Mouse (Mus musculus) hematopoietic stem cell, adult 5-6 weeks (primary cell): ENCODE data around the gene Defb48. TPM values are rescaled to one million over a fixed set of nuclear protein-coding genes. Genes with fewer than 3 reads are reported as not detected.

Source experiments
- ATAC-seq, 2 experiments: fragments of 125-278 bp in 1 of 2; replicated peaks in 1 of 2; 2 replicates each; pipeline ENCODE4 v1.8.0; 2016 to 2017; ENCODE audit warnings: inconsistent platforms in 2 of 2, mild to moderate bottlenecking in 2 of 2, moderate number of reproducible peaks in 2 of 2, low read depth in 1 of 2, moderate TSS enrichment in 1 of 2; ENCODE audit not compliant: low FRiP score in 2 of 2, poor library complexity in 2 of 2, severe bottlenecking in 2 of 2, insufficient read depth in 1 of 2, low TSS enrichment in 1 of 2
- total RNA-seq: library from RNA; stranded (forward); fragments of 172-1452, 232-1000 nt; gene quantifications from 2 replicates; pipeline ENCODE4 v1.2.3, GENCODE M21; 2017

Gene Defb48
- total RNA-seq = not detected in 2 replicates

- ATAC-seq = no peak
These were observed at the start of gene Defb48 for GRCm38 (mm10) chr14:62984410-62984809. Gene Defb48, minus strand, starts transcription at chr14:62984510.

DNA sequence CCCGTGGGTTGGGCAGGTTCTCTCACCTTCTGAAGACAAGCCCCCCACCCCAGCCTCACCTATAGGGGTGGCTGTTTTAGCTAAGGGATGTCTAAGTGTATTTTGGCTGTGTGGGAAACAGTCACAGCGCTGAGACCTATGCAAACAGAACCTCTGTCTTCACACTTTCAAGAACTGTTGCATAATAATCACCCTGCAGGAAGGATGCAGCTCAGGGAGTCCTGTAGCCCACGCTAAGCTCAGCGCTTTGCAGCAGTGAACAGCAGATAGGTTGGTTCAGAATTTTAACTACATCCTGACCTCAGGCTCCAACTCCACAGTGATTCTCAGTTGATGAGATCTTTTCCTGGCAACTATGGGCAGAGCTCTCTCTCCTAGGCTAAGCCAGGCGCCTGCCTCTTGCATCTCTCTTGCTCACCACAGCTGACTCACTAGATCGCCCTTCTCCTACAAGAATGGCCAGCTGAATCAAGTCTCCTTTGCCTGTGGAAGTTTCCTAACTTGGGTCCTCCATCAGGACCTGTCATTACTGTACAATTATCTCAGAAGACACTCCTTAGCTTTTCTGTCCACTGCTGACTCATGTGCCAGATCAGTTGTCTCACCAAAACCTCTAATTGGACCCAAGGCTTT is 36.3 kb upstream of the Defb48 start:
- ATAC-seq = no peak

- ATAC-seq = no peak
These were observed 30.4 kb upstream of the Defb48 start for GRCm38 (mm10) chr14:63014667-63015066.

DNA sequence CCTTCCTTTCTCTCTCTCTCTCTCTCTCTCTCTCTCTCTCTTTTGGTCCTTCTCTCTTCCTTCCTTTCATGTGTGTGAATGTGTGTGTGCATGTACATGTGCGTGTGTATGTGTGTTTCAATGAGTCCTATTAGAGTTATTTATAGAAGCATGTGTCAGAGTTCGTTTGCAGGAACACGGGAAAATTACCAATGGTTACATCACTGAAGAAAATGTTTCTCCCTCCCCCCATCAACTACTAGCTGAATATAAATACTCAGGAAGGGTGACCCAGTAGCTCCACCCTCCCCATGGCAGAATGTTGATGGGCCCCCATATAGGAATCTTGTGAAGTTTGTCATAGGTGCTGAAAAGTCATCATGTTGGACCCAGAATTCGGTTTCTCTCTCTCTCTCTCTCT is 28.8 kb upstream of the Defb48 start:
- ATAC-seq = no peak

DNA sequence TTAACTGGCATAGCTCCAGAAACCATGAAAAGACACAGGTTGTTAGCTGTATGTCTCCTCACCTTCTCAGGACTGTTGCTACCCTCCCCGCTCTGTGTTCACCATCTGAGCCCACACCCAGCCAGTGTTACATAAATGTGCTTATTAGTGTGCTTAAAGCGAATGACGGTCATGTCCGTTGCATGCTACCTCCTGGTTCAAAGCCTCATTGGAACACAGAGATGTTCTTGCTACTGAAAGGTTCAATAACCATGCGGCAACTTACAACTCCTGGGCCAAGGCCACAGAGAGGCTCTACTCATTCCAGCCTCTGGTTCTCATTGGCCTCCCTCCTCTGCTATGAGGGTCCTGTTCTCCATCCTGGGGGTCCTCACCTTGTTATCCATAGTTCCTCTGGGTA is 27.2 kb upstream of the Defb48 start, which contains the start of gene Defb43:
Defb43 (plus strand) TSS at position 301 of the 400 bp plus-strand sequence.
- ATAC-seq = no peak

- no peak for ATAC-seq
These were observed 18.3 kb upstream of the Defb48 start for GRCm38 (mm10) chr14:63002588-63002987.

- ATAC-seq = peak; percentile 92 to 93
These were observed 14.7 kb upstream of the Defb48 start for GRCm38 (mm10) chr14:62998977-62999376.

DNA sequence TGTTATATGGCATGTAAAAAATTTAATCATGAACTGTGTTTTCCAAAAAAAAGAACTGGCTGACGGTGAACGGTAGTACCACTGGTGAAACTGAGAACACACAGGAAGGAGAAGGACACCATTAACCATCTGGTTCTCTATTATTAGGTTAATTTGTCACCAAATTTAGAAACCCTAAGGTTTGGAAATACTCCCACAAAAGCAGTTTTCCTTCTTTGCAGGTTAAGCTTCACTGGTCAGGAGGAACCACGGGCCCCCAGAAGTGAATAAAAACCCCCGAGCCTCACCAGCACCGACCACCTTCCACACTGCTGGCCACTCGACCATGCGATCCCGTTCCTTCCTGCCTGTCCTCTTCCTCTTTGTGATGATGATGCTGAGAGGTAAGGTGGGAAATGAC is 13.5 kb upstream of the Defb48 start, which contains the start of gene Defb47:
Defb47 (plus strand) TSS at position 301 of the 400 bp plus-strand sequence.
- ATAC-seq = no peak

DNA sequence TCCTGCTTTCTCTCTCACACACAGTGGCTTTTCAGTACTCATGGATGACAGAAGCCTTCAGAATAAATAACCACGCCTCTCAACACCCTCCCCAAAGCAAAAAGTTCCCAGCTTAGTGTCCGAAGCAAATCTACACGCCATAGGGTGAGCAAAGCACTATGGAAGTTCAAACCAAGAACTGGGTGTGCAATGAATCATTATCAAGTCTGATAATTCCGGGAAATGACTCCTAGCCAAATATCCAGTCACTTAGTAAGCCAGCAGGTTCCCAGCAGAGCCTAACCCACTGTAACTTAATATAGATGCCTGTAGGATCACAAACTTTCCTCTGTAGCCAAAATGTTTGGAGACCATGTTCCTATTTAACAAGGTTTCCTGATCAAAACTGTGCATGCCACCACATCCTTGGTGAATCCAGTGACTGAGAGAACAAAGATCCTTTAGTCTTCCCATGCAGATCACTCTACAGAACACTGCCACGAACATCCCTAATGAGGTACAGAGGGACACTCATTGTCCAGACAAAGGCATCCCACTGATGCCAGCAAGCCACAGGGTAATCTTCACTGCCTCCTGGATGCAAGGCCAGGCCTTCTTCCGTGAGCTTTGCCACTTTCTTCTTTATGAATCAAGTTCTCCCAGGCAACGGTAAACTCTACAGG is 7.7 kb upstream of the Defb48 start:
- no peak for ATAC-seq

DNA sequence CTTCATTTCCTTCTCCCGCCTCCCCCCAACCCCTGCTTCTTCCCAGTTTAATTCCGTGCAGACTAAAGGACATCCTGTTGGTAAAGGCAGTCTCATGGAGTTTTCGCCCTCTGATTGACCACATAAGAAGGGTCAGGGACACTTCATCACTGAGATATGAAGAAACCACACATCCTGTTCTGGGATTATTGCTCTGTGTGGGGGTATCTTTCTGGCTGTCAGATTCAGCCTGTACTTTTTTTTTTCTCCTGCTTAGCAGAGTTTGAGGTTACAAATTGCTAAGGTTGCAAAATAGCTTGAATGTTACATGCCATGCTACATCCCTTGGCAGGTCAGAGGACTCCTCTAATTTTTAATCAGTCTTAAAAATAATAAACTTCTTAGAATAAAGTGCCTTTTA is 7.0 kb upstream of the Defb48 start:
- ATAC-seq = no peak

DNA sequence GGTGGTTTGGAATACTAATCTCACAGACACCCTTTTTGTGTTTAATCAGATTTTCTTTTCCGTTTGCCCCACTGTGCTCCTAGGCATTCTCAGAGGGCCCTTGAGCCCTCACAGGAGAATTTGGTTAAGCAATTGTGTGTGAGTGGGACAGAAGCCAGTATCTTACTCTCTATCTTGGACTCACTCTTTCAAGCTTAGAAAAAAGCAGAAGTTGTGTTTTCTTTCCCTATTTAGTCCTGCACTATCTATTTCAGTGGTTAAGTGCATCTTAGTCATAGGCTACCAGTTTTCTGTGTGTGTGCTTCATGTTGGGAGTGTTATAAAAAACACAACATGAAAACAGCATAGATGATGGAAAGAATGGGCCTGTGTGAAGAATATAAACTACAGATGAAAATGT is 4.5 kb downstream of the Defb48 start:
- ATAC-seq = 0 out of 4 replicates have a peak, but pooled peaks of 1 of the 2 experiments have one; percentile 32

DNA sequence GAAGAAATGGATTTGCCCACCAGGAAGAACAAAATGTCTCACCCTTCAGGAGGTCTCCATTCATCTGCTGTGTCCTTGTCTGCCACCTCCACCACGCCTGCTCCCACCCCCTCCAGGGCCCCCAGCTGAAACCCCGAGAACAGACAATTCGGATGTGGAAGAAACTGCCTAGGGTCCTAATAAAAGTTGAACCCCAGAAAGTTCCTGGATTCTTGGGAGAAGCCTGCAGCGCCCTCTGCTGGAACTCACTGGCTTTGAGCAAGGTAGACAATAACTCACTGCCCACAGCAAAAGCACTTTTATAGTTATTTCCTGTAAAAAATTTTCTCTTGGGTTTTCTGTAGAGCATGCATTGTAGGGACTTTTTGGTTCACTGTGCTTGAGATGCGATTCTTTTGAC is 9.3 kb downstream of the Defb48 start:
- ATAC-seq = no peak

DNA sequence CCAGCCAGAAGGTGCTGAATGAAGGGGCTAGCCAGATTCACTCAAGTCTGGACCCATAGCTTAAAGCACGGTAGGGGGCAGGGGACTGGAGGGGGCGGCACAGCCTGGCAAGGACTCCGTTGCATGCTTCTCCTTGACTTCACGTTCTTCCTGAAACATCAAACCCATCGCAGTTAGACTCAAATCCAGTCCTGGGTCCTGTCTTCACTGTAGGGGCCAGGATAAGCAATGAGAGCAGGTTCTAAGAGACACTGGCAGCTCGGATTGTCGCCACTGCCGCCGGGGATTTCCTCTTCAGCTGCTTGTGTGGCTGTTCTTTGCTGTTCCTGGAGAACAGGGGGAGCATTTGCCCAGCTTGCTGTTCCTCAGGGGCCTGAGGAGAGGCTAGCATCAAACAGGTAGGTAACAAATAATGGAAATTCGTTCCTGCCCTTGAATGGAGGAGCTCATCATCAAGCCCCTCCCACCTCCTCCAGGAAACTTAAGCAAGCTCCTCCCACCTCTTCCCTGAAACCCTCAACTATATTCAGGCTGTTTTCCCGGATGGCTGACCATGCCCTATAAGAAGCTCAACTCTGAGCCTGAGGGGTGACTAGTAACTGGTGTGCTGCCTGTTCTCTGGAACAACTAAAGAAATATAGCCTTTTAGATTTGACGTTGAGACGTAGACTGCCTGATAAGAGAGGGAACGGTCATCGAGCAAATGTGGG is 18.3 kb downstream of the Defb48 start:
- ATAC-seq = no peak

DNA sequence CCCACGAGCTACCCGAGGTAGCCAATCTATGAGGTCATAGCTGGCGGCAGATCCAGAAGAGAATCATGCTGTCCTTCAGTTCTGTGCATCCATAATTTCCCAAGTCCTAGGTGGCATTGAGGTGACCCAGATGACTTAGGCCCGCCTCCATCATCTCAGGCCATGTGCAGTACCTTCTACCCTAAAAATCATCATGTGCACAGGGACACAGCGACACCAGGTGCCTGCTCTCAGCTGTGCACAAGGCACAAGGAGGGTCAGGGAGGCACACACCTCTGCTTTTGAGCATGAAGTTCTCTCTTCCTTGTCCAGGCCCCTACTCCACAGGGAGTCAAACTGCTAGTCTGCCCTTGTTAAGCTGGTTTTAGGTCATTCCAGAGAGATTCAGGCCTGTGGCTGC is 19.0 kb downstream of the Defb48 start:
- peak in 1 of 2 experiments; percentile 25; a peak in 1 of 4 replicates for ATAC-seq

- peak in 1 of 2 experiments; percentile 32; a peak in 1 of 4 replicates for ATAC-seq
These were observed 20.7 kb downstream of the Defb48 start for GRCm38 (mm10) chr14:62963632-62964031.

DNA sequence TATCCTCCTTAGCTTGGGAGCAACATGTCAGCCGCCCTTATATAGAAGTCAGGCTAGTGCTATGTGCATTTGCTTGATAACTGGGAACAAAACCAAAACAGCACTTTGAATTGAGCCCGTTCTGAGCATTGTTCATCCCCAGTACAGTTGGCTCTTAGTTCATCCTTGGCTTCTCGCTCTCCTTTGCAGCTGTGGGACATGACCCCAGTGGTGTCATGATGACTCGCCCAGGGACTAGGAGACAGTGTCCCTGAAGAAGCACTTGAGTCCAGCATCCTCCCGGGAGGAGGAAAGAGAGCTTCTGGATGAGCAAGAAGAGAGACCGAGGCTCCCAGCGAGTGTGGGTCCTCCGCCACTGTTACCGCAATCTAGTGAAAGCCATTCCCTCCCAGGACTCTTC is 28.2 kb downstream of the Defb48 start:
- no peak for ATAC-seq

DNA sequence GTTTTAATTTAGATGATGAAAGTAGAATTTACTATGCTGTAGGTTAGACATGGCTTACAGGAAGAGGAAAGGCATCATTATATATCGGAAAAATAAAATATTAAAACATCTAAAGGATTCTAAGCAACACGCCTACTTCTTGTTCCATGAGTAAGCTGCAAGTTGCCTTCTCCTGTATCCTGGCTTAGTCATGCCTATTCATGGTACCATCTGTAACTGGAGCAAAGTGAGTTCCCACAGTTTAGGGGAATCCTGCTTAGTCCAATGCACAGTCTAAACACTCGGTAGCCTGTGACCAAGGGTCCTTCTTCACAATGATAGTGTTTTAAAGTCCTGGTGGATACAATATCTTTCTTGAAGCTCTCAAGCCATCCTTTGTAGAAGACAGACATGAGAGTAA is 37.5 kb downstream of the Defb48 start:
- ATAC-seq = no peak

- peak; percentile 99 to 100 for ATAC-seq
These were observed 43.8 kb downstream of the Defb48 start for GRCm38 (mm10) chr14:62940383-62941074.
